Mouse (Mus musculus): ENCODE data around the gene Capn9.

GRCm38 (mm10) chr8:124526261-124526660, 49.6 kb upstream of the Capn9 start:
- TF ChIP-seq POLR2A (IDR thresholded peaks at IDR 0.05; ENCODE audit: low read depth, low read length) (no peak), CTCF (conservative IDR thresholded peaks at IDR 0.05 in 1 of 2, IDR thresholded peaks at IDR 0.05 in 1 of 2; ENCODE audit: low read depth in 2 of 2, low read length in 2 of 2) (no peak), MEF2A (IDR thresholded peaks at IDR 0.05; ENCODE audit: borderline replicate concordance, low read depth, low read length) (no peak), BHLHE40 (IDR thresholded peaks at IDR 0.05; ENCODE audit: low read depth, low read length) (no peak), USF1 (IDR thresholded peaks at IDR 0.05; ENCODE audit: low read depth, low read length) (no peak)

Data from CH12.LX (cell line).